Mouse (Mus musculus) embryonic facial prominence, embryonic 14.5 days (tissue): ENCODE data around the gene Acat3. TPM values are rescaled to one million over a fixed set of nuclear protein-coding genes. Genes with fewer than 3 reads are reported as not detected.

Experiments used
- polyA plus RNA-seq: library from polyadenylated mRNA; unstranded; fragments of >200 nt; fragmentation: Nextera tagmentation; extraction: Ambion mirVana; gene quantifications from 2 replicates; pipeline ENCODE4 v1.2.1, GENCODE M21; 2014

The Acat3 gene
- polyA plus RNA-seq, 1 experiment from 2014 or later = 0.88 TPM

Other genes starting within 250 kb of the Acat3 start
- 66.0 and 67.5 TPM in 2 replicates for gene Igf2r, start 170.9 kb downstream of the Acat3 start, polyA plus RNA-seq
- gene Mas1, start 72.5 kb downstream of the Acat3 start, polyA plus RNA-seq = 0.99 and 2.1 TPM in 2 replicates
- 0.10 and 0.14 TPM in 2 replicates for gene Mrgprh, start 64.6 kb downstream of the Acat3 start, polyA plus RNA-seq
- 1.9 and 2.8 TPM in 2 replicates for gene Pnldc1, start 30.4 kb downstream of the Acat3 start, polyA plus RNA-seq
- 408 and 423 TPM in 2 replicates for gene Tcp1, start 24.9 kb downstream of the Acat3 start, polyA plus RNA-seq
- 118 and 123 TPM in 2 replicates for gene Mrpl18, start 24.3 kb downstream of the Acat3 start, polyA plus RNA-seq
- gene Acat2, start 20.1 kb upstream of the Acat3 start, polyA plus RNA-seq = 85.8 and 98.2 TPM in 2 replicates
- 118 and 121 TPM in 2 replicates for gene Wtap, start 53.6 kb upstream of the Acat3 start, polyA plus RNA-seq
- 117 and 136 TPM in 2 replicates for gene Sod2, start 66.2 kb upstream of the Acat3 start, polyA plus RNA-seq
- not detected in 2 replicates for gene Gpr31b, start 111.7 kb upstream of the Acat3 start, polyA plus RNA-seq
- gene Tcp10b, start 120.5 kb upstream of the Acat3 start, polyA plus RNA-seq = 0.39 TPM in 1 of 2 replicates, not detected in the other
- 0.08 TPM in 1 of 2 replicates, not detected in the other for gene Unc93a, start 191.2 kb upstream of the Acat3 start, polyA plus RNA-seq